Mouse (Mus musculus) forebrain, embryonic 11.5 days (tissue): Measurements from ENCODE around the gene Cfl1. TPM values are rescaled to one million over a fixed set of nuclear protein-coding genes. Genes with fewer than 3 reads are reported as not detected.
A peak's percentile ranks its signal among the peaks of the same experiment; 100 is the strongest.

Source experiments
- ATAC-seq: fragments of 200-750 bp; cut with Nextera tagmentation; replicated peaks from 2 replicates; pipeline ENCODE4 v1.8.0; 2017; ENCODE audit warnings: moderate TSS enrichment; ENCODE audit not compliant: low FRiP score
- DNase-seq: peaks from one replicate; pipeline ENCODE4 v3.0.0-alpha.2; 2017; ENCODE audit warnings: low spot score
- H3K27ac ChIP-seq: fragments of 300-500 bp; sonication (generic); 2 replicates; pipeline ENCODE4 v1.5.1; 2014; ENCODE audit warnings: low read depth, low read length
- H3K27me3 ChIP-seq: fragments of 300-500 bp; sonication (generic); 2 replicates; pipeline ENCODE4 v1.6.1; 2014; ENCODE audit warnings: mild to moderate bottlenecking, low read length, mixed read lengths; ENCODE audit not compliant: control insufficient read depth, insufficient read depth
- H3K36me3 ChIP-seq: fragments of 300-500 bp; sonication (generic); 2 replicates; pipeline ENCODE4 v1.6.1; 2014; ENCODE audit warnings: mild to moderate bottlenecking, low read length, moderate library complexity, mixed read lengths; ENCODE audit not compliant: control insufficient read depth, insufficient read depth
- H3K4me1 ChIP-seq: fragments of 300-500 bp; sonication (generic); replicated peaks from 2 replicates; pipeline ENCODE4 v1.6.1; 2014; ENCODE audit warnings: low read length, mixed read lengths; ENCODE audit not compliant: control insufficient read depth, insufficient read depth
- H3K4me2 ChIP-seq: fragments of 300-500 bp; sonication (generic); 2 replicates; pipeline ENCODE4 v1.6.1; 2014; ENCODE audit warnings: low read depth, mild to moderate bottlenecking, low read length, moderate library complexity, mixed read lengths; ENCODE audit not compliant: severe bottlenecking
- H3K4me3 ChIP-seq: fragments of 300-500 bp; sonication (generic); 2 replicates; pipeline ENCODE4 v1.5.1; 2014; ENCODE audit warnings: low read depth, low read length
- H3K9ac ChIP-seq: fragments of 300-500 bp; sonication (generic); 2 replicates; pipeline ENCODE4 v1.6.1; 2014; ENCODE audit warnings: low read length
- H3K9me3 ChIP-seq: fragments of 300-500 bp; sonication (generic); 2 replicates; pipeline ENCODE4 v1.6.1; 2016; ENCODE audit warnings: low read length, mixed read lengths; ENCODE audit not compliant: control insufficient read depth
- WGBS: fragments of 180-500 bp; shearing (Covaris S2); extraction: QIAGEN DNeasy Blood & Tissue Kit; methylation state at CpG from one replicate; pipeline ENCODE4 v1.1.7; 2014; 5-methylcytosine and 5-hydroxymethylcytosine counted together
- polyA plus RNA-seq: library from polyadenylated mRNA; unstranded; fragments of >200 nt; fragmentation: Nextera tagmentation; extraction: Ambion mirVana; gene quantifications from 2 replicates; pipeline ENCODE4 v1.2.1, GENCODE M21; 2014

The Cfl1 gene
- polyA plus RNA-seq, 1 experiment from 2014 or later: 3,238 TPM

GRCm38 (mm10) chr19:5503687-5504086, 13.4 kb downstream of the Cfl1 start, which contains the start of gene 1700020D05Rik:
TSS of gene 1700020D05Rik (minus strand) at chr19:5503787.
- Histone ChIP-seq H3K36me3 (no peaks in the 10 kb centered on the region), H3K4me1 (no peaks in the 10 kb centered on the region), H3K9me3 (no peaks in the 10 kb centered on the region; the same call in 1 of the 2 replicates), H3K27ac (no peak within 1 kb of the TSS), H3K9ac (no peak within 1 kb of the TSS), H3K27me3 (no peaks in the 10 kb centered on the region), H3K4me2 (no peak within 1 kb of the TSS), H3K4me3 (no peak within 1 kb of the TSS)
- DNase-seq (no peak), ATAC-seq (no peak)
- 65% methylated on average over 17 of the region's 17 CpGs for WGBS

GRCm38 (mm10) chr19:5510031-5511026, 20.1 kb downstream of the Cfl1 start, which contains the start of gene Snx32:
TSS of gene Snx32 (minus strand) at chr19:5510538.
- Histone ChIP-seq H3K27me3 (no peaks in the 10 kb centered on the region), H3K4me2 (peak within 1 kb of the TSS; percentile 71), H3K4me3 (peak within 1 kb of the TSS; percentile 42), H3K4me1 (peaks cover 6% of the 10 kb centered on the region), H3K27ac (no peak within 1 kb of the TSS), H3K9ac (peak within 1 kb of the TSS; percentile 68), H3K36me3 (no peaks in the 10 kb centered on the region), H3K9me3 (no peaks in the 10 kb centered on the region; the same call in 1 of the 2 replicates)
- WGBS: 3% methylated on average over 46 of the region's 47 CpGs
- ATAC-seq: peak; percentile 99
- peak; percentile 96 for DNase-seq

- no peak overlapping the region for H3K27ac ChIP-seq
- no peaks in the 10 kb centered on the region; the same call in 1 of the 2 replicates for H3K9me3 ChIP-seq
These were observed 20.9 kb downstream of the Cfl1 start for GRCm38 (mm10) chr19:5511074-5511632.

GRCm38 (mm10) chr19:5512091-5513004, 22.1 kb downstream of the Cfl1 start:
- ATAC-seq: no peak
- WGBS: 88% methylated on average over 12 of the region's 12 CpGs
- no peak overlapping the region for H3K4me2 ChIP-seq

More at GRCm38 (mm10) chr19:5511074-5511632, 20.9 kb downstream of the Cfl1 start:
- no peaks in the 10 kb centered on the region for H3K36me3 ChIP-seq
- H3K4me2 ChIP-seq: peak overlapping the region; percentile 71
- peak overlapping the region; percentile 42 for H3K4me3 ChIP-seq
- H3K27me3 ChIP-seq: no peaks in the 10 kb centered on the region
- DNase-seq (no peak), ATAC-seq (peak; percentile 18; the same call in 1 of the 2 replicates)
- peaks cover 6% of the 10 kb centered on the region for H3K4me1 ChIP-seq
- peak overlapping the region; percentile 68 for H3K9ac ChIP-seq
- WGBS: 49% methylated on average over 14 of the region's 15 CpGs

GRCm38 (mm10) chr19:5513005-5513349, 22.7 kb downstream of the Cfl1 start:
- Histone ChIP-seq H3K9me3 (no peaks in the 10 kb centered on the region; the same call in 1 of the 2 replicates), H3K4me1 (peaks cover 6% of the 10 kb centered on the region)

More at GRCm38 (mm10) chr19:5512091-5513004, 22.1 kb downstream of the Cfl1 start:
- Histone ChIP-seq H3K36me3 (no peaks in the 10 kb centered on the region), H3K27me3 (no peaks in the 10 kb centered on the region), H3K4me1 (peaks cover 6% of the 10 kb centered on the region), H3K27ac (no peak overlapping the region), H3K9ac (no peak overlapping the region), H3K9me3 (no peaks in the 10 kb centered on the region; the same call in 1 of the 2 replicates), H3K4me3 (no peak overlapping the region)
- no peak for DNase-seq

GRCm38 (mm10) chr19:5515840-5516777, 25.9 kb downstream of the Cfl1 start:
- H3K4me3 ChIP-seq: no peak overlapping the region
- ATAC-seq: no peak
- no peaks in the 10 kb centered on the region for H3K9me3 ChIP-seq
- peaks cover under 1% of the 10 kb centered on the region; the same call in 1 of the 2 replicates for H3K4me1 ChIP-seq
- no peak overlapping the region for H3K4me2 ChIP-seq
- no peak for DNase-seq
- H3K27ac ChIP-seq: no peak overlapping the region
- H3K36me3 ChIP-seq: no peaks in the 10 kb centered on the region
- H3K27me3 ChIP-seq: no peaks in the 10 kb centered on the region
- no peak overlapping the region for H3K9ac ChIP-seq
- 81% methylated on average over 7 of the region's 7 CpGs for WGBS

More at GRCm38 (mm10) chr19:5513005-5513349, 22.7 kb downstream of the Cfl1 start:
- Histone ChIP-seq H3K4me3 (no peak overlapping the region), H3K27ac (no peak overlapping the region), H3K36me3 (no peaks in the 10 kb centered on the region), H3K9ac (no peak overlapping the region), H3K27me3 (no peaks in the 10 kb centered on the region), H3K4me2 (no peak overlapping the region)
- no peak for DNase-seq
- WGBS: 84% methylated on average over 3 of the region's 3 CpGs
- no peak for ATAC-seq

GRCm38 (mm10) chr19:5516906-5517505, 26.8 kb downstream of the Cfl1 start:
- no peaks in the 10 kb centered on the region for H3K27me3 ChIP-seq
- no peaks in the 10 kb centered on the region for H3K36me3 ChIP-seq
- ATAC-seq (no peak), DNase-seq (no peak)
- no peak overlapping the region for H3K4me2 ChIP-seq
- H3K9ac ChIP-seq: no peak overlapping the region
- no peaks in the 10 kb centered on the region for H3K9me3 ChIP-seq
- H3K4me1 ChIP-seq: no peaks in the 10 kb centered on the region
- WGBS: 80% methylated on average over 8 of the region's 8 CpGs
- no peak overlapping the region for H3K4me3 ChIP-seq
- no peak overlapping the region for H3K27ac ChIP-seq
